Mouse (Mus musculus) hindbrain, embryonic 16.5 days (tissue): Measurements from ENCODE around the gene Gm340. TPM values are rescaled to one million over a fixed set of nuclear protein-coding genes. Genes with fewer than 3 reads are reported as not detected.

Source experiments
- ATAC-seq: fragments of 200-750 bp; cut with Nextera tagmentation; 2 replicates; pipeline ENCODE4 v1.8.0; 2017; ENCODE audit warnings: moderate TSS enrichment, moderate library complexity
- H3K27ac ChIP-seq: fragments of 300-500 bp; sonication (generic); 2 replicates; pipeline ENCODE4 v1.5.1; 2014; ENCODE audit warnings: low read depth, mild to moderate bottlenecking, control low read depth, low read length, moderate library complexity
- H3K27me3 ChIP-seq: fragments of 300-500 bp; sonication (generic); replicated peaks from 2 replicates; pipeline ENCODE4 v1.6.1; 2014; ENCODE audit warnings: low read length; ENCODE audit not compliant: control insufficient read depth, insufficient read depth
- H3K36me3 ChIP-seq: fragments of 300-500 bp; sonication (generic); 2 replicates; pipeline ENCODE4 v1.6.1; 2014; ENCODE audit warnings: mild to moderate bottlenecking, low read length, moderate library complexity, mixed read lengths; ENCODE audit not compliant: control insufficient read depth, insufficient read depth
- H3K4me1 ChIP-seq: fragments of 300-500 bp; sonication (generic); 2 replicates; pipeline ENCODE4 v1.6.1; 2014; ENCODE audit warnings: low read depth, low read length; ENCODE audit not compliant: control insufficient read depth, insufficient read depth
- H3K4me2 ChIP-seq: fragments of 300-500 bp; sonication (generic); 2 replicates; pipeline ENCODE4 v1.6.1; 2014; ENCODE audit warnings: mild to moderate bottlenecking, low read length, control low read depth, moderate library complexity
- H3K4me3 ChIP-seq: fragments of 300-500 bp; sonication (generic); 2 replicates; pipeline ENCODE4 v1.5.1; 2014; ENCODE audit warnings: mild to moderate bottlenecking, low read length, control low read depth, moderate library complexity
- H3K9ac ChIP-seq: fragments of 300-500 bp; sonication (generic); 2 replicates; pipeline ENCODE4 v1.6.1; 2014; ENCODE audit warnings: low read depth, mild to moderate bottlenecking, control low read depth, low read length, moderate library complexity
- H3K9me3 ChIP-seq: fragments of 300-500 bp; sonication (generic); 2 replicates; pipeline ENCODE4 v1.6.1; 2014; ENCODE audit warnings: mild to moderate bottlenecking, low read length, moderate library complexity; ENCODE audit not compliant: control insufficient read depth
- WGBS: fragments of 180-500 bp; shearing (Covaris S2); extraction: QIAGEN DNeasy Blood & Tissue Kit; methylation state at CpG from one replicate; pipeline ENCODE4 v1.1.7; 2014; 5-methylcytosine and 5-hydroxymethylcytosine counted together
- microRNA-seq: library from miRNA; unstranded; fragments of <30 nt; microRNA quantifications from one replicate; pipeline ENCODE4, GENCODE M21; 2017
- polyA plus RNA-seq: library from polyadenylated mRNA; unstranded; fragments of >200 nt; fragmentation: Nextera tagmentation; extraction: Ambion mirVana; gene quantifications from 2 replicates; pipeline ENCODE4 v1.2.1, GENCODE M21; 2015

Gm340 gene
- polyA plus RNA-seq, 1 experiment from 2014 or later = 1.6 TPM

- 78% methylated on average over 14 of the region's 14 CpGs for WGBS
- no peak overlapping the region for H3K27ac ChIP-seq
Measured at GRCm38 (mm10) chr19:41620366-41621092, 38.4 kb downstream of the Gm340 start.

GRCm38 (mm10) chr19:41628970-41629369, 46.8 kb downstream of the Gm340 start:
- H3K4me3 ChIP-seq = no peak overlapping the region
- H3K4me2 ChIP-seq = no peak overlapping the region
- no peak overlapping the region for H3K9ac ChIP-seq
- no peaks in the 10 kb centered on the region; the same call in 1 of the 2 replicates for H3K27me3 ChIP-seq
- 74% methylated on average over 11 of the region's 11 CpGs for WGBS
- H3K4me1 ChIP-seq = no peaks in the 10 kb centered on the region
- peaks cover 3% of the 10 kb centered on the region for H3K9me3 ChIP-seq
- no peak for ATAC-seq
- H3K36me3 ChIP-seq = peaks cover 13% of the 10 kb centered on the region
- H3K27ac ChIP-seq = no peak overlapping the region

More at GRCm38 (mm10) chr19:41620366-41621092, 38.4 kb downstream of the Gm340 start:
- H3K36me3 ChIP-seq = peaks cover 7% of the 10 kb centered on the region
- no peaks in the 10 kb centered on the region; the same call in 1 of the 2 replicates for H3K27me3 ChIP-seq
- H3K4me3 ChIP-seq = no peak overlapping the region
- no peak overlapping the region for H3K9ac ChIP-seq
- no peak for ATAC-seq
- peaks cover 3% of the 10 kb centered on the region for H3K9me3 ChIP-seq
- peaks cover 21% of the 10 kb centered on the region for H3K4me1 ChIP-seq
- H3K4me2 ChIP-seq = no peak overlapping the region

GRCm38 (mm10) chr19:41629532-41629931, 47.4 kb downstream of the Gm340 start:
- Histone ChIP-seq H3K36me3 (peaks cover 13% of the 10 kb centered on the region), H3K27me3 (no peaks in the 10 kb centered on the region; the same call in 1 of the 2 replicates), H3K9ac (no peak overlapping the region), H3K9me3 (peaks cover 3% of the 10 kb centered on the region), H3K4me1 (no peaks in the 10 kb centered on the region), H3K27ac (no peak overlapping the region), H3K4me3 (no peak overlapping the region), H3K4me2 (no peak overlapping the region)
- 50% methylated on average over 5 of the region's 5 CpGs for WGBS
- peak; percentile 75 for ATAC-seq

- Histone ChIP-seq H3K4me3 (no peak overlapping the region), H3K9me3 (no peaks in the 10 kb centered on the region), H3K27me3 (no peaks in the 10 kb centered on the region; the same call in 1 of the 2 replicates), H3K27ac (no peak overlapping the region), H3K4me2 (no peak overlapping the region), H3K4me1 (no peaks in the 10 kb centered on the region; the same call in 1 of the 2 replicates), H3K36me3 (no peaks in the 10 kb centered on the region), H3K9ac (no peak overlapping the region)
- 85% methylated on average over 10 of the region's 10 CpGs for WGBS
- ATAC-seq = no peak
Measured at GRCm38 (mm10) chr19:41634099-41634498, 51.9 kb downstream of the Gm340 start.

- Histone ChIP-seq H3K4me3 (no peak overlapping the region), H3K27me3 (no peaks in the 10 kb centered on the region; the same call in 1 of the 2 replicates), H3K4me1 (no peaks in the 10 kb centered on the region; the same call in 1 of the 2 replicates), H3K9ac (no peak overlapping the region), H3K27ac (no peak overlapping the region), H3K4me2 (no peak overlapping the region), H3K36me3 (no peaks in the 10 kb centered on the region), H3K9me3 (no peaks in the 10 kb centered on the region)
- peak; percentile 60 for ATAC-seq
- 39% methylated on average over 6 of the region's 6 CpGs for WGBS
Measured at GRCm38 (mm10) chr19:41634999-41635398, 52.8 kb downstream of the Gm340 start.

Small RNA genes lying within 50 kb of the gene (microRNA-seq; reads per million reads assigned to microRNA genes)
- gene Mir8091 = not detected

Other genes with a start within 250 kb of the Gm340 start
- gene Pik3ap1, start 197.3 kb upstream of the Gm340 start, polyA plus RNA-seq = 2.3 and 2.5 TPM in 2 replicates
- 9.9 and 12.0 TPM in 2 replicates for gene Lcor, start 99.7 kb upstream of the Gm340 start, polyA plus RNA-seq
- gene Slit1, start 161.3 kb downstream of the Gm340 start, polyA plus RNA-seq = 17.4 and 23.1 TPM in 2 replicates
- gene Arhgap19, start 219.7 kb downstream of the Gm340 start, polyA plus RNA-seq = 3.8 and 5.9 TPM in 2 replicates
- gene Frat1, start 247.6 kb downstream of the Gm340 start, polyA plus RNA-seq = 18.2 and 19.6 TPM in 2 replicates